Mouse (Mus musculus) hindlimb bud, embryonic 11.5 days (tissue): ENCODE results near the gene Mrm2.
"Not testable (repeated sequence)": the region's sequence is repeated elsewhere in the genome, so short reads cannot be mapped to it uniquely, and the experiment has no call there.

Experiments used
- DNase-seq: peaks from one replicate; pipeline ENCODE4 v3.0.0-alpha.2; 2012; ENCODE audit warnings: low read depth, low spot score; ENCODE audit errors: extremely low spot score

Gene Mrm2

GRCm38 (mm10) chr5:140331615-140332512 lies at the start of gene Mrm2:
Gene Mrm2 (minus strand): TSS chr5:140331898.
- peak; percentile 66 for DNase-seq

GRCm38 (mm10) chr5:140381156-140381555 lies 49.5 kb upstream of the Mrm2 start:
- no peak for DNase-seq

GRCm38 (mm10) chr5:140379299-140379698 lies 47.6 kb upstream of the Mrm2 start:
- DNase-seq, result no peak

GRCm38 (mm10) chr5:140378121-140378853 lies 46.6 kb upstream of the Mrm2 start:
- no peak for DNase-seq

- DNase-seq, result no peak
These were observed 43.6 kb upstream of the Mrm2 start for GRCm38 (mm10) chr5:140375249-140375829.

GRCm38 (mm10) chr5:140374226-140374625 lies 42.5 kb upstream of the Mrm2 start:
- DNase-seq, result no peak

- DNase-seq, result no peak
These were observed 42.0 kb upstream of the Mrm2 start for GRCm38 (mm10) chr5:140373711-140374110.

GRCm38 (mm10) chr5:140371671-140372070 lies 40.0 kb upstream of the Mrm2 start:
- no peak for DNase-seq

GRCm38 (mm10) chr5:140370446-140371254 lies 39.0 kb upstream of the Mrm2 start:
- no peak for DNase-seq

GRCm38 (mm10) chr5:140369466-140369865 lies 37.8 kb upstream of the Mrm2 start:
- no peak for DNase-seq

GRCm38 (mm10) chr5:140368926-140369325 lies 37.2 kb upstream of the Mrm2 start:
- no peak for DNase-seq

GRCm38 (mm10) chr5:140368126-140368525 lies 36.4 kb upstream of the Mrm2 start:
- DNase-seq, result not testable (repeated sequence)

- DNase-seq, result no peak
These were observed 32.7 kb upstream of the Mrm2 start for GRCm38 (mm10) chr5:140364415-140364814.

GRCm38 (mm10) chr5:140359930-140360674 lies 28.4 kb upstream of the Mrm2 start:
- no peak for DNase-seq

- DNase-seq, result no peak
These were observed 25.8 kb upstream of the Mrm2 start for GRCm38 (mm10) chr5:140357466-140357865.

GRCm38 (mm10) chr5:140355934-140356333 lies 24.2 kb upstream of the Mrm2 start:
- no peak for DNase-seq

GRCm38 (mm10) chr5:140352352-140352751 lies 20.7 kb upstream of the Mrm2 start:
- DNase-seq, result no peak

GRCm38 (mm10) chr5:140350731-140351497 lies 19.2 kb upstream of the Mrm2 start:
- DNase-seq, result no peak

GRCm38 (mm10) chr5:140349882-140350281 lies 18.2 kb upstream of the Mrm2 start:
- DNase-seq, result no peak
